Mouse (Mus musculus) urinary bladder, adult 2 months (tissue): ENCODE measurements around the gene ccdc198. TPM values are rescaled to one million over a fixed set of nuclear protein-coding genes. Genes with fewer than 3 reads are reported as not detected.
"Not testable (repeated sequence)": the region's sequence is repeated elsewhere in the genome, so short reads cannot be mapped to it uniquely, and the experiment has no call there.

Experiments
- DNase-seq: peaks from one replicate; pipeline ENCODE4 v3.0.0; 2022; ENCODE audit warnings: low spot score
- polyA plus RNA-seq: library from polyadenylated mRNA; depleted of rRNA; stranded (reverse); fragments of >200 nt; gene quantifications from 2 replicates; pipeline ENCODE4 v1.2.3, GENCODE M21; 2012; rRNA removed

Gene ccdc198
- polyA plus RNA-seq, result not detected in 2 replicates

- no peak for DNase-seq
Measured at GRCm38 (mm10) chr14:49245126-49245714, at the start of gene ccdc198. Gene ccdc198, minus strand, starts transcription at chr14:49245474.

GRCm38 (mm10) chr14:49293802-49294449 is 48.7 kb upstream of the ccdc198 start:
- DNase-seq, result no peak

GRCm38 (mm10) chr14:49290029-49290745 is 44.9 kb upstream of the ccdc198 start:
- no peak for DNase-seq

GRCm38 (mm10) chr14:49283784-49284655 is 38.7 kb upstream of the ccdc198 start:
- no peak for DNase-seq

- DNase-seq, result no peak
Measured at GRCm38 (mm10) chr14:49278880-49279279, 33.6 kb upstream of the ccdc198 start.

GRCm38 (mm10) chr14:49278479-49278878 is 33.2 kb upstream of the ccdc198 start:
- not testable (repeated sequence) for DNase-seq

DNA sequence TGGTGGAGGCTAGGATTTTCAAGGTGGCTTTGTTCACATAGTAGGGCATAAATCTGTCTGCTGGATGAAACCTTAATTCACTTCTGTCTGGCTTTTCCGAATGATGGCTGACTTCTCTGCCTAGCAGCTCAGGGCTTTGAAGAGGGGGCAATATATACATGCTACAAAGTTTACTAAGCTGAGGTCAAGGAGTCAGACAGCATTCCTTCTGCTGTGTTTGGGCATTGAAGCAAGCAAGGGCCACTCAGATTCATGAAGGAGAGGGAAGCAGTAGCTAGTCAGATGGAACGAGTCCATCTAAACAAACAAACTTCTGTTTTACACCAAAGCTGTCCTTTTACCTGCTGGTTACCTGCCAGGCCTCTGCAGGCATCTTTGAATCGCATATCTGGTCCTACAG is 32.4 kb upstream of the ccdc198 start:
- DNase-seq, result no peak

DNA sequence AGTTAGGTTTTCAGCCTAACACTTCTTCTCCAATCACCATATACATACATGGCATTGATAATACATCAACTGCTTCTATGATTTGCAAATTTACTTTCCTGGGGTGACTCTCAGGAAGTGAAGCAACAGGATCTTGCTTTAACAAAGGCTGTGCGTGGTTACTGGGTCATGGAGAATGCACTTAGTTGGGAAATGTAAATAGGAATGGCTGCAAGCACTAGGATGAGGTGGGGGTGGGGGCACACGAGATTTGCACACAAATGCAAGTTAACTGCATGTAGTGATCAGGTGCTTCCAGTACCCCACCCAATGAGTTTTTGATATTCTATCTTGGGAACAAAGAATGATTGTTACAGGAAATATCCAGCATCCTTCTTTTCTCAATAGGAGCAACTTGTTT is 30.1 kb upstream of the ccdc198 start:
- no peak for DNase-seq

DNA sequence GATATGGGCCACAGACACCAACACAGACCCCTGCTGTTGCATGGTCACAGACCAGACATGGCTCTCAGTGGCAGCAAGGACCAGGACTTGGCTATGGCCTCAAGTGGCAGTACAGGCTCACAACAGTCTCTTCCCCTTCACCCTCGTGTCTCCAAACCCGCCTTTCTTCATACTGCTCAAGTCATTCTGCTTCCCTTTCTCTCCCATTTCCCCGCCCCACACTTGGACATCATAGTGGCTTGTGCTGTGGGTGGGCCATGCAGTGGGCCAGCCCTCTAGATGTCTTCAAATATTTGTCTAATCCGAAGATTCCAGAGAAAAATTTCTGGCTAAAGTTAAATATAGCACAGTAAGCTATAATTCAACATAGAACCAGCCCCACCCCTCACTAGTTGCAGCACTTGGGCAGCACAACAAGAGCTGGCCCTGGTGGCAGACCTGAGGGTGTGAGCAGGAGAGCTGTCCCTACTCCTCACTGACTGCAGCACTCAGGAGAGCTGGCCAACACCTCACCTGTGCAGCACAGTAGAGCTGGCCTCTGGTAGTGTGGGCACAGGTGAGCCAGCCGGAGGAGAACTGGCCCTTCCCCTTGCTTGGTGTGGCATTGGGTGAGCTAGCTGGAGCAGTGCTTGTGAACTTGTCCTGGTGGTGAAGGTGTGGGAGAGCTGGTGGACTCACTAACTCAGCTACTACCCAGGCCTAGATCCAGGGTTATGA is 20.2 kb upstream of the ccdc198 start:
- DNase-seq, result no peak

DNA sequence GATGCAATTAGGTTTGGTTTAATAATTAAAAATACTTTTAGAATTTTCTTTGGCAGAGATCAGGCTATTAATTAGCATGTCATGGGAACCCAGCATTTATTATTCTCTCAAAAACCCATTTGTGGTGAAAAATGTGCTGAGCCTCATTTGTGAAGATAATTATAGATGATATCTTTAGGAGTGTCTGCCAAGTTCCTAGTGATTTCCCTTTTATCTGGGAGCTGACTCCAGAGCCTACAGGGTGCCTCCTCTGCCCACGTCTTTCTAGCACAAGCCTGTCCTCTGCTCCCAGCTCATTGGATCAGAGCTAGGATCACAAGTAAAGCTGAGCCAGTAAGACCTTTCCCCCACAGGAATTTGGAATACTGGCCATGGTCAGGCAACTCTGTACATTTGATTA is 3.8 kb downstream of the ccdc198 start:
- no peak for DNase-seq

- no peak for DNase-seq
Measured at GRCm38 (mm10) chr14:49238206-49238605, 7.1 kb downstream of the ccdc198 start.

DNA sequence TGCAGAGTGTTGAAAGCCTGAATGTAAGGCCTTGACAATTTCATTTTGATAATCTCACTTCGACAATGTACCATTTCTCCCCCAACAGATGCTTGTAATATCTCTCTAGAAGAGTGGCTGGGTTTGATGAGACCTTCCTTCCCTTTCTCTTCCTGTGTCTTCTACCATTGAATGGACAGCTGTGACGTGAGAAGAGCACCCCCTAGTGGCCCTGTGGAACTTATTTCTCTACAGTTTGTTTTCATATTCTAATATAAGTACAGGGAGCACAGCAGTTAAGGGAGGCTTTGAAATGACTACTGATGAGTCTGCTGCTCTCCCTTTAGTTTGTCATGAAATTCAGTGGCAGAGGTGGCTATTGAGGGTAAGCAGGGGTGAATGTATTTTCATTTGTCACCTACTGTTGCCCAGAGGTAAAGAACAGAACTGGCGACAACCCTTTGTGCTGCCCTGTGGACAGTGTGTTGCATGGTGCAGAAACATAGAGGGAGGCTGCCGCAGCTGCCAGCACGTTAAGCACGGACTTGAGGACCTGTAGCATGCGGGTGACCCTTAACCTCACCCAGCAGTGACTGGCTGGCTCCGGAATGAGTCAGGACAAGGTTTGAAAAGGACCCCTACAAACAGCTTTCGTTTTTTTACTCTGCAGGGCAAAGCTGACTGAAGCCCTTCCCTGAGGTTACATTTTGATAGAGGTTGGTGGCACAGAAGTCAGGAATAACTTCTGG is 10.3 kb downstream of the ccdc198 start:
- DNase-seq, result no peak

DNA sequence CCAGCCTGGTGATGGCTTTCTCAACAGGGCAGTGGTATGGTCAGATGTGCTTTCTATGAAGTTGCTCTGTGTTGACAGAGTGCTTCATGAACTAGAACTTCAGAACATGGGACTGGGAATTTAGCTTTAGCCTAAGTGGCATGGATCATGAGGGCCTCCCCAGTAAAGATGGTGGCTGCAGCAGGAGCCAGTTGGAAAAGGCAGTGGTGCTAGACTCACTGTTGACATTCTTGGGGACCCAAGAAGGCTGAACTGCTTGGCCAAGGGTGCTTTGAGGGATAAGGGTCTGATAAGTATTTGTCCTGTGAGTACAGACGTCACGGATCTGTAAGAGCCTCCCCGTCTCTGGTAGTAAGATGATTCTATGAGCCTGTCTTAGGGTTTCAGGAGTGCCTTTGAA is 13.4 kb downstream of the ccdc198 start:
- DNase-seq, result no peak

GRCm38 (mm10) chr14:49226986-49227385 is 18.3 kb downstream of the ccdc198 start:
- DNase-seq, result no peak

DNA sequence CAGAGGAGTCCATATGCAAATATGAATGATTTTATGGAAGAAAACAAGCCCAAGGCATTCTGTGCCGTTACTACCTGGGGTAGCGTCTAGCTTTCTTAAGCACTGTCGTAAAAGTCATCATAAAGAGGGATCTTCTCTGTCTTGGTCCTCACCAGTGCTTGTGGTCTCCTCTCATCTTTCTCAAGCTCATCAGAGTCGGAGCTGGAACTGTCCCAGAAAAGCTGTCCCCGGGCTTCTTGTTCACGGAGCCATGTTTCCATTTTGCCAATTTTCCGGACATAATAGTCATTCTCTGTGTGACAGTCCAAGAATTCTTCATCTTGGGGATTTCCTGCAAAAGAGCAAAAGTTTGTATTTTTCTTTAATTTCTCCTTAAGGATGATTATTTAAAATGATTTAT is 18.8 kb downstream of the ccdc198 start:
- no peak for DNase-seq

DNA sequence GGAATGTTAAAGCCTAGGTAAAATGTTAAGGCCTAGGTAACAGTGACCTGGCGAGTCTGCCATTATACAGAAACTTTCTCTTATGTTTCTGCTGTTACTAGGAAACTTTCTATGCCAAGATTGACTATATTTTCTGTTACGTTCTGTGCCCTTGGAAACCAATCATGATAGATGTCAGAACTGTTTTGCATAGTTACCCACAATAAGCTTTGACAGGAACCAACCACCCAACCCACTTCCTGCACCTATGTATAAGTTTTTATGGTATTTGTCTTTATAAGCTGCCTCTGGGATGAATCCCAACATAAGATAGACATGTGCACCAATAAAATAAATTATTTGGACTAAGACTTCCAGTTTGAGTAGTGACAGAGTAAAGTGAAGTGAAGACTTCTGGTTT is 23.5 kb downstream of the ccdc198 start:
- DNase-seq, result no peak

DNA sequence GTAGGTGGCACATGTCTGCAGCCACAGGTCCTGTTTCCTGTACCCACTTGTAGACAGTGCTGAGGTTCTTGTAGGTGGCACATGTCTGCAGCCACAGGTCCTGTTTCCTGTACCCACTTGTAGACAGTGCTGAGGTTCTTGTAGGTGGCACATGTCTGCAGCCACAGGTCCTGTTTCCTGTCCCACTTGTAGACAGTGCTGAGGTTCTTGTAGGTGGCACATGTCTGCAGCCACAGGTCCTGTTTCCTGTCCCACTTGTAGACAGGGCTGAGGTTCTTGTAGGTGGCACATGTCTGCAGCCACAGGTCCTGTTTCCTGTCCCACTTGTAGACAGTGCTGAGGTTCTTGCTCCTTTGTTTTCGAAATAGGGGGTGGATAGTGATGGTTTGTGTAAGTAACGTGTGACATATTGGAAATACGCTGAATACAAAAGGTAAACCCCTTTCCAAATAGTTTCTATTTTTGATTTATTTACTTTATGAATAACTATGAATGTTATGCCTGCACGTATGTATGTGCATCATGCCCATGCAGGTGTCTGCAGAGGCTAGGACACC is 25.7 kb downstream of the ccdc198 start:
- DNase-seq, result not testable (repeated sequence)

DNA sequence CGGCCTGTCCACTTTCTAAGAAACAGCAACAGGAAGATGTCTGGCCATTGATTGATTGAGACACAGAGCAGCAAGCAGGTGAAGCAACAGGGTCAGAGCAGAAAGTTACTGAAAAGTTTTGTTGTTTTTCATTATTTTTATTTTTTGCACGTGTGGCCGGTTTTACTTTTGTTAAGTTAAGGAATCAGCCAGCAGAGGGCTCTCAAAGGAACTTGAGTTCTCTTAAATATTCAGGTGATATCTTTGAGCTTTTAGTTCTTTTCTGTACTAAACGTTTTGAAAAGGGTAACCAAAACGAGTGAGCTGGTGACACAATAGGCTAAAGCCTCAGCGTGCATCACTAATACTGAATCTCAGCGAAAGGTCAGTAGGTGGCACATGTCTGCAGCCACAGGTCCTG is 26.6 kb downstream of the ccdc198 start:
- no peak for DNase-seq

DNA sequence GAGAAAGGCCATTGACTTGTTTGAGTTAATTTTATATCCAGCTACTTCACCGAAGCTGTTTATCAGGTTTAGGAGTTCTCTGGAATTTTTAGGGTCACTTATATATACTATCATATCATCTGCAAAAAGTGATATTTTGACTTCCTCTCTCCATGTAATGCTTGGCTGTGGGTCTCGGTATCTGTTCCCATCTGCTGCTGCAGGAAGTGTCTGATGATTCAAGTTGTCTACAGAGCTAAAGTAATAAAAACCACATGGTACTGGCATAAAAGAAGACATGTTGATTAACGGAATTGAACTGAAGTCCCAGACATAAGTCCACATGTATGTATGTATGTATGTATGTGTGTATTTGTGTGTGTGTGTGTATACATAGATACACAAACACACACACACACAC is 35.1 kb downstream of the ccdc198 start:
- not testable (repeated sequence) for DNase-seq

DNA sequence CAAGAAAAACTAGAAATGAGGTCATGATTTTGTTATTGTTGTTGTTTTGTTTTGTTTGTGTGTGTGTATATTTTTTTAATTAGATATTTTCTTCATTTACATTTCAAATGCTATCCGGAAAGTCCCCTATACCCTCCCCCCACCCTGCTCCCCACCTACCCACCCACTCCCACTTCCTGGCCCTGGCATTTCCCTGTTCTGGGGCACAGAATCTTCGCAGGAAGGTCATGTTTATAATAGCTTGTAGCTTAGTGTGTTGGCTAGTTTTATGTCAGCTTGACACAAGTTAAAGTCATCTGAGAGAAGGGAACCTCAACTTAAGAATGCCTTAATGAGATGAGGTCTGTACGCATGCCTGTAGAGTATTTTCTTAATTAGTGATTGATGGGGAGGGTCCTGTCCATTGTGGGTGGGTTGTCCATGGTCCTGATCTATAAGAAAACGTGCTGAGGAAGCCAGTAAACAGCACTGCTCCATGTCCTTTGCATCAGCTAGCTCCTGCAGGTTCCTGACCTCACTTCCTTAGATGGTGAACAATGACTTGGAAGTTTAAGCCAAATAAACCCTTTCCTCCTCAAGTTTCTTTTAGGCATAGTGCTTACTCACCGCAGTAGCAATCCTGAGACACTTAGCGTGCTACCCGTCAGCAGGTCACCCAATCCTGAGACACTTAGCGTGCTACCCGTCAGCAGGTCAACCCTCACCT is 44.0 kb downstream of the ccdc198 start:
- no peak for DNase-seq
